Mouse (Mus musculus) heart, postnatal 0 days (tissue): ENCODE measurements around the gene Cav1. TPM values are rescaled to one million over a fixed set of nuclear protein-coding genes. Genes with fewer than 3 reads are reported as not detected.
A peak's percentile ranks its signal among the peaks of the same experiment; 100 is the strongest.

Experiments used
- ATAC-seq: fragments of 200-750 bp; cut with Nextera tagmentation; 2 replicates; pipeline ENCODE4 v1.8.0; 2017; ENCODE audit warnings: low read depth, moderate number of reproducible peaks, moderate library complexity; ENCODE audit not compliant: insufficient read depth
- DNase-seq: peaks from one replicate; pipeline ENCODE4 v3.0.0-alpha.2; 2016; ENCODE audit warnings: low spot score
- H3K27ac ChIP-seq: fragments of 300-500 bp; sonication (generic); 2 replicates; pipeline ENCODE4 v1.5.1; 2014; ENCODE audit warnings: low read depth, mild to moderate bottlenecking
- H3K27me3 ChIP-seq: fragments of 300-500 bp; sonication (generic); 2 replicates; pipeline ENCODE4 v1.6.1; 2014; ENCODE audit warnings: low read length, mixed read lengths; ENCODE audit not compliant: control insufficient read depth, insufficient read depth
- H3K36me3 ChIP-seq: fragments of 300-500 bp; sonication (generic); replicated peaks from 2 replicates; pipeline ENCODE4 v1.6.1; 2014; ENCODE audit warnings: low read length, mixed read lengths; ENCODE audit not compliant: control insufficient read depth, insufficient read depth
- H3K4me1 ChIP-seq: fragments of 300-500 bp; sonication (generic); 2 replicates; pipeline ENCODE4 v1.6.1; 2014; ENCODE audit warnings: antibody characterized with exemption; ENCODE audit not compliant: control insufficient read depth, insufficient read depth
- H3K4me2 ChIP-seq: fragments of 300-500 bp; sonication (generic); 2 replicates; pipeline ENCODE4 v1.6.1; 2014; ENCODE audit warnings: low read depth, mild to moderate bottlenecking, low read length, moderate library complexity
- H3K4me3 ChIP-seq: fragments of 300-500 bp; sonication (generic); 2 replicates; pipeline ENCODE4 v1.5.1; 2014; ENCODE audit warnings: low read depth, low read length
- H3K9ac ChIP-seq: fragments of 300-500 bp; sonication (generic); replicated peaks from 2 replicates; pipeline ENCODE4 v1.6.1; 2014; ENCODE audit warnings: low read depth, low read length, mixed read lengths
- H3K9me3 ChIP-seq: fragments of 300-500 bp; sonication (generic); replicated peaks from 2 replicates; pipeline ENCODE4 v1.6.1; 2016; ENCODE audit warnings: low read length; ENCODE audit not compliant: control insufficient read depth
- CTCF ChIP-seq: IDR thresholded peaks from 2 replicates; pipeline ENCODE4 v1.5.1; 2016; ENCODE audit warnings: antibody characterized with exemption, control low read depth, low read depth
- EP300 ChIP-seq: IDR thresholded peaks from 2 replicates; pipeline ENCODE4 v1.6.1; 2016; ENCODE audit warnings: antibody characterized with exemption, low read depth
- WGBS: fragments of 180-500 bp; shearing (Covaris S2); extraction: QIAGEN DNeasy Blood & Tissue Kit; methylation state at CpG from one replicate; pipeline ENCODE4 v1.1.7; 2014; 5-methylcytosine and 5-hydroxymethylcytosine counted together
- polyA plus RNA-seq: library from polyadenylated mRNA; unstranded; fragments of >200 nt; fragmentation: Nextera tagmentation; extraction: Ambion mirVana; gene quantifications from 2 replicates; pipeline ENCODE4 v1.2.1, GENCODE M21; 2015
- total RNA-seq: library from RNA; depleted of rRNA; stranded (reverse); fragments of >200 nt; gene quantifications from 2 replicates; pipeline ENCODE4 v1.2.3, GENCODE M21; 2014; ENCODE audit warnings: low replicate concordance

Gene Cav1
- total and polyA plus RNA-seq, 2 experiments from 2014 or later = 335 to 590 TPM

DNA sequence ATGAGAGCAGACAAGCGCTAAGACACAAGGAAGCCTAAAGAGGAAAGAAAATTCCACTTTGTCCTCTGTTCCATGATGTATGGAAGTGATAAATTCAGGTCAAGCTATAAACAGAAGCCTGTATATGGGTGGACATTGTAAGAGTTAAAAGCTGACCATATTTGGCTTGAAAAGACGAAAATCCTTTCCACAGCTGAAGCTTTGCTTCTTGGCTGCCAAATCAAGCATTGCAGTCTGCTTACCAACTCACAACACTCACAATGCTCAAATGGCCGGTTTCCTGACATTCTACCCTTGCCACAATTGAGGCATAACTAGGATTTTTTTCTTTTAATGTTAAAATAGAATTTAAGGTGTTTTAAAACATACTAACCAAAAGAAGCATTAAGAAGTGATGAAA lies 39.7 kb upstream of the Cav1 start:
- H3K9ac ChIP-seq = no peak overlapping the region
- H3K27ac ChIP-seq = no peak overlapping the region
- H3K4me1 ChIP-seq = no peaks in the 10 kb centered on the region
- no peak overlapping the region for H3K4me2 ChIP-seq
- H3K9me3 ChIP-seq = no peaks in the 10 kb centered on the region
- WGBS = 61% methylated on average over 3 of the region's 3 CpGs
- H3K27me3 ChIP-seq = no peaks in the 10 kb centered on the region
- H3K36me3 ChIP-seq = no peaks in the 10 kb centered on the region
- no peak for DNase-seq
- no peak for ATAC-seq
- no peak for TF ChIP-seq CTCF
- no peak overlapping the region for H3K4me3 ChIP-seq

GRCm38 (mm10) chr6:17278366-17278765 lies 27.8 kb upstream of the Cav1 start:
- TF ChIP-seq CTCF (no peak), EP300 (no peak)
- Histone ChIP-seq H3K4me2 (no peak overlapping the region), H3K9me3 (no peaks in the 10 kb centered on the region), H3K4me3 (no peak overlapping the region), H3K27me3 (no peaks in the 10 kb centered on the region), H3K9ac (no peak overlapping the region), H3K27ac (no peak overlapping the region), H3K36me3 (no peaks in the 10 kb centered on the region), H3K4me1 (no peaks in the 10 kb centered on the region)
- WGBS = 87% methylated on average over 3 of the region's 3 CpGs
- ATAC-seq (no peak), DNase-seq (no peak)

- 2% methylated on average over 40 of the region's 40 CpGs for WGBS
- TF ChIP-seq CTCF (no peak), EP300 (no peak)
Measured at GRCm38 (mm10) chr6:17280939-17281756, 25.0 kb upstream of the Cav1 start, which contains the start of gene Cav2. Gene Cav2, plus strand, starts transcription at chr6:17281185.

DNA sequence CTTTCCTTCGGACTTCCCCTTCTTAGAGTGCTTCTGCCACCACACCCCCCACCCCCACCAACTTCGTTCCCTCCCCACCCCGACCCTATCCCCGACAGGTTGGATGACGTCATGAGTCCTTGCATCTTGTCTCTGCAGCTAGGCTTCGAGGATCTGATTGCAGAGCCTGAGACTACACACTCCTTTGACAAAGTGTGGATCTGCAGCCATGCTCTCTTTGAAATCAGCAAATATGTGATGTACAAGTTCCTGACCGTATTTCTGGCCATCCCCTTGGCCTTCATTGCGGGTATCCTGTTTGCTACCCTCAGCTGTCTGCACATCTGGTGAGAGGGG lies 24.4 kb upstream of the Cav1 start:
- Histone ChIP-seq H3K9me3 (no peaks in the 10 kb centered on the region), H3K4me3 (peak overlapping the region; percentile 55), H3K4me1 (no peaks in the 10 kb centered on the region), H3K27ac (peak overlapping the region; percentile 86), H3K9ac (peak overlapping the region; percentile 61), H3K4me2 (peak overlapping the region; percentile 74), H3K36me3 (no peaks in the 10 kb centered on the region), H3K27me3 (no peaks in the 10 kb centered on the region)
- ATAC-seq = no peak
- 16% methylated on average over 8 of the region's 8 CpGs for WGBS
- no peak for DNase-seq
- TF ChIP-seq EP300 (no peak), CTCF (no peak)

More at GRCm38 (mm10) chr6:17280939-17281756, 25.0 kb upstream of the Cav1 start, which contains the start of gene Cav2:
- no peaks in the 10 kb centered on the region for H3K36me3 ChIP-seq
- peak within 1 kb of the TSS; percentile 55 for H3K4me3 ChIP-seq
- peak; percentile 75 for DNase-seq
- no peaks in the 10 kb centered on the region for H3K9me3 ChIP-seq
- ATAC-seq = peak; percentile 89
- H3K27ac ChIP-seq = peak within 1 kb of the TSS; percentile 86
- peak within 1 kb of the TSS; percentile 74 for H3K4me2 ChIP-seq
- no peaks in the 10 kb centered on the region for H3K27me3 ChIP-seq
- peak within 1 kb of the TSS; percentile 61 for H3K9ac ChIP-seq
- no peaks in the 10 kb centered on the region for H3K4me1 ChIP-seq

DNA sequence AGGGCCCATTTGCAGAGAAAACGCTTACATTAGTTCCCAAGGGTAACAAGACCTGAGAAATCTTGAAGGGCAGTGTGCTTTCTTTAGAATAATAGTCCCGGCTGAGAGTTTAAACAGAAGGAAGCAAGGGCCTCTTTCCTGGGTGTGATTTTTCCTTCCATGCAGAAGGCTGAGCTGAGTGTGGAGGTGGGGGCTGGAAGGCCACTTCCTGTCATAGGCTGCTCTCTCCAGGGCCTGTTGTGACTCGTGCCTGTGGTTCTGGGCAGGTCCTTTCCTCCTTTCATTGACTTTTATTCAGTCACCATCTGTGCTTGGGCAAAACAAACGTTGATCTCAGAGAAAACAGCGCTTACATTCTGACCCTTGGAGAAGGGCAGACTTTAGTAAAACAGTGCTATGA lies 24.0 kb upstream of the Cav1 start:
- Histone ChIP-seq H3K9me3 (no peaks in the 10 kb centered on the region), H3K4me2 (peak overlapping the region; percentile 74), H3K4me3 (peak overlapping the region; percentile 55), H3K27ac (peak overlapping the region; percentile 86), H3K27me3 (no peaks in the 10 kb centered on the region), H3K36me3 (no peaks in the 10 kb centered on the region), H3K4me1 (no peaks in the 10 kb centered on the region), H3K9ac (no peak overlapping the region)
- WGBS = 43% methylated on average over 5 of the region's 5 CpGs
- no peak for TF ChIP-seq EP300
- no peak for TF ChIP-seq CTCF
- ATAC-seq = peak; percentile 40; the same call in 1 of the 2 replicates
- no peak for DNase-seq

- Histone ChIP-seq H3K27ac (no peak overlapping the region), H3K4me2 (no peak overlapping the region), H3K9ac (no peak overlapping the region), H3K4me1 (no peaks in the 10 kb centered on the region), H3K9me3 (no peaks in the 10 kb centered on the region), H3K36me3 (no peaks in the 10 kb centered on the region), H3K27me3 (no peaks in the 10 kb centered on the region), H3K4me3 (no peak overlapping the region)
- WGBS = 64% methylated on average over 3 of the region's 3 CpGs
- ATAC-seq (no peak), DNase-seq (no peak)
- TF ChIP-seq EP300 (no peak), CTCF (no peak)
Measured at GRCm38 (mm10) chr6:17283834-17284233, 22.3 kb upstream of the Cav1 start.
